Mouse (Mus musculus): ENCODE measurements around the gene Sbp. TPM values are rescaled to one million over a fixed set of nuclear protein-coding genes. Genes with fewer than 3 reads are reported as not detected.
"Not testable (repeated sequence)": the region's sequence is repeated elsewhere in the genome, so short reads cannot be mapped to it uniquely, and the experiment has no call there.

Sbp gene
- not detected in 2 replicates for polyA plus RNA-seq (2015; fragmentation: Nextera tagmentation; extraction: Ambion mirVana)

DNA sequence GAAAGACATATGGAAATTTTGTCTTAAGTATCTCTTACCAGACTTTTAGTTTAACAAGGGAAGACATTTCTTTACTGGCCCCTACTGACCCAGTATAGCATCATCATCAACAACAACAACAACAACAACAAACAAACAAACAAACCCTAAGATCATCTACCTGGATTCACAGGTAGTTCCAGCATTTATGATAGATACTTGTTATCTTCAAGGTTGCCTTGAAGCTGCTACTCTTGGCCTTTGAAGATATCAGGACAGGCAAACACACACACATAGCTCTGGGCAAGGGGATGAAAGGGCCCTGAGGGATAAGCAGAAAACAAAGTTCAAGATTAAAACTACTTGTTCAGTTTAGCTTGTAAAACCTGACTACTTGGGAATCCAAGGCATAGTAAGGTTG, at the start of gene Sbp:
Gene Sbp (plus strand): TSS at position 301 of the 400 bp plus-strand sequence.
- H3K4me2 ChIP-seq (replicated peaks): no peak within 1 kb of the TSS
- no peaks in the 10 kb centered on the region for H3K9me3 ChIP-seq
- H3K4me3 ChIP-seq: no peak within 1 kb of the TSS
- H3K36me3 ChIP-seq: no peaks in the 10 kb centered on the region
- H3K27ac ChIP-seq (replicated peaks): no peak within 1 kb of the TSS
- ATAC-seq (replicated peaks): no peak
- no peaks in the 10 kb centered on the region for H3K4me1 ChIP-seq
- no peaks in the 10 kb centered on the region for H3K27me3 ChIP-seq
- H3K9ac ChIP-seq (replicated peaks): no peak within 1 kb of the TSS

DNA sequence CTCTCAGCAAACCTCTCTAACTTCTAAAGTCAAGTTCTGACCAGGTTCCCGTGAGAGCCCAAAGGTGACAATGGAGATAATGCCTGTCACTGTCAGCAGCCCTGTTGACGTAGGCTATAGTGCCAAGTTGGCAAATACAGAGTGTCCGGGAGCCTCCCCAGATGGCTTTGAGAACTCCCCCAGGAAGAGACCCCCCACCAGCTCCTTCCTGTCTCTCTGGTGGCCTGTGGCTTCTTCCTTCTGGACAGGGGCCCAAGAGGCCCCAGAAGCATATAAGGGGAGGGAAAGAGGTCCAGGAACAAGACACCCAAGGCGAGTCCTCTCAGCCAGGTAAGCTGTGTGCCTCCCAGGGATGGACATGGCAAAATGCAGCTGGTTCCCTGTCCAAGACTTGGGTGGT, 24.3 kb upstream of the Sbp start, which contains the start of gene Dcpp3:
Gene Dcpp3 (plus strand): TSS at position 301 of the 400 bp plus-strand sequence.
- H3K9ac ChIP-seq (replicated peaks); H3K36me3 ChIP-seq; H3K4me2 ChIP-seq (replicated peaks); H3K27me3 ChIP-seq; H3K27ac ChIP-seq (replicated peaks); H3K9me3 ChIP-seq; H3K4me1 ChIP-seq; H3K4me3 ChIP-seq; ATAC-seq (replicated peaks): not testable (repeated sequence)
- WGBS: 84% methylated on average over 4 of the region's 4 CpGs

- peaks cover 12% of the 10 kb centered on the region for H3K4me1 ChIP-seq
- H3K27me3 ChIP-seq: no peaks in the 10 kb centered on the region
- peak; percentile 98 for ATAC-seq (replicated peaks)
- H3K4me3 ChIP-seq: peak overlapping the region; percentile 64
- WGBS: under 1% methylated on average over 29 of the region's 29 CpGs
- H3K9me3 ChIP-seq: no peaks in the 10 kb centered on the region
- H3K36me3 ChIP-seq: no peaks in the 10 kb centered on the region
- H3K4me2 ChIP-seq (replicated peaks): peak overlapping the region; percentile 90
- peak overlapping the region; percentile 93 for H3K27ac ChIP-seq (replicated peaks)
- peak overlapping the region; percentile 71 for H3K9ac ChIP-seq (replicated peaks)
These were observed 16.9 kb upstream of the Sbp start for GRCm38 (mm10) chr17:23924531-23925007.

- H3K9me3 ChIP-seq: no peaks in the 10 kb centered on the region
- H3K4me3 ChIP-seq: peak overlapping the region; percentile 64
- peaks cover 12% of the 10 kb centered on the region for H3K4me1 ChIP-seq
- peak overlapping the region; percentile 90 for H3K4me2 ChIP-seq (replicated peaks)
- H3K27me3 ChIP-seq: no peaks in the 10 kb centered on the region
- no peaks in the 10 kb centered on the region for H3K36me3 ChIP-seq
- peak overlapping the region; percentile 71 for H3K9ac ChIP-seq (replicated peaks)
- 0% methylated on average over 14 of the region's 14 CpGs for WGBS
- peak overlapping the region; percentile 93 for H3K27ac ChIP-seq (replicated peaks)
- peak; percentile 73 for ATAC-seq (replicated peaks)
These were observed 16.4 kb upstream of the Sbp start for GRCm38 (mm10) chr17:23925090-23925493.

DNA sequence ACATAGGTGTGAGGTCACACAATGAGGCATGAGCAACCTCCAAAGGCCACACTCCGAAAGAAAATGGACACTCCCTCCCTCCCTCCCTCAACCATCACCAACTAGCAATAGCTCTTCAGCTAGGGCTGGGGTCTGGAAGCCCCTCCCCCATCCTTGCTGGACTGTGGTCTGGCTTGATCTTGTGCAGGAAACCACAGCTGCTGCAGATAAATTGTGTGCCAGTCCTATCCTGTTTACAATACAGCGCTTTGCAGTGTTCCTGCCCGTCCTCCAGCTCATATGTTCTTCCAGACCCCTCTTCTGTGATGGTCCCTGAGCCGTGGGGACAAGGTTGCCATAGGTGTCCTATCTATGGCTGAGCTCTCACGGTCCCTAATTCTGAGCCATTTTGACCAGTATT, 10.3 kb upstream of the Sbp start:
- Histone ChIP-seq H3K9me3 (no peaks in the 10 kb centered on the region), H3K4me3 (no peak overlapping the region), H3K9ac (replicated peaks) (no peak overlapping the region), H3K4me1 (no peaks in the 10 kb centered on the region), H3K27ac (replicated peaks) (no peak overlapping the region), H3K36me3 (no peaks in the 10 kb centered on the region), H3K4me2 (replicated peaks) (no peak overlapping the region), H3K27me3 (no peaks in the 10 kb centered on the region)
- WGBS: 88% methylated on average over 5 of the region's 5 CpGs
- no peak for ATAC-seq (replicated peaks)

DNA sequence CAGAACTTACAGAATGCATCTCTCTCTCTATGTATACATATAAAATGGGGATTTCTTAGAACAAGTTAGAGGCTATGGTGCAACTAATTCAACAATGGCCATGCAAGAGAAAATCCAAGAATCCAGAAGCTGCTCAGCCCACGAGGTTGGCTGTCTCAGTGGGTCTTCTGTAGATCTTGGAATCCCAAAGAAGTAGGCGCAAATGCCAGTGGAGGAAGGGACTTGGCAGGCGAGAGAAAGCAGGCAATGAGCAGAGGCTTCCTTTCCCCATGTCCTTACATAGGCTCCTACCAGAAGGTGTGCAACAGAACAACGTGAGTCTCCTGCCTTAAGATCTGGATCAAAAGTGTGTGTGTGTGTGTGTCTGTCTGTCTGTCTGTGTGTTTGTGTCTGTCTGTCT, 6.0 kb downstream of the Sbp start:
- H3K4me1 ChIP-seq: not testable (repeated sequence)
- WGBS: 86% methylated on average over 4 of the region's 4 CpGs

DNA sequence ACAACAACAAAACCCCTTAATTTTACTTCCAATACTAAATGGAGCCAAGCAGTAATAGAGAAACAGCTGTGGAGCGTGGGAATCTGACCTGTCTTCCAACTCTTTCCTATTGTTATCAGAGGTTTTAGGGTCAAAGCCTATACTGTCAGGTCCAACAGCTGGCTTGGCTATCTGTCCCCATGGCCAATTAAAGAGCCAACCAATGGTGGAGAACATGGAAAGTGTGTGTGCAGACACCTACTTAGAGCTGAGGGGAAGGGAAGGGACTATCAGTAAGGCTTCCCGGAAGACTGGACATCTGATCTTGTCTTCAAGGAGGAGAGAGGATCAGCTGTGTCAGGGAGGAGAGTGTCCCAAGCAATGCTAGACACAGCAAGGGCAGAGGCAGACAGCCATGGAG, 7.6 kb downstream of the Sbp start:
- no peak overlapping the region for H3K4me2 ChIP-seq (replicated peaks)
- H3K36me3 ChIP-seq: no peaks in the 10 kb centered on the region
- H3K9me3 ChIP-seq: no peaks in the 10 kb centered on the region
- no peaks in the 10 kb centered on the region for H3K4me1 ChIP-seq
- H3K27me3 ChIP-seq: no peaks in the 10 kb centered on the region
- no peak overlapping the region for H3K9ac ChIP-seq (replicated peaks)
- ATAC-seq (replicated peaks): no peak
- no peak overlapping the region for H3K4me3 ChIP-seq
- 82% methylated on average over 2 of the region's 2 CpGs for WGBS
- no peak overlapping the region for H3K27ac ChIP-seq (replicated peaks)

More for the DNA sequence above, 6.0 kb downstream of the Sbp start:
- not testable (repeated sequence) for H3K27me3 ChIP-seq; H3K9me3 ChIP-seq; H3K4me2 ChIP-seq (replicated peaks); ATAC-seq (replicated peaks); H3K4me3 ChIP-seq; H3K36me3 ChIP-seq; H3K9ac ChIP-seq (replicated peaks); H3K27ac ChIP-seq (replicated peaks)

DNA sequence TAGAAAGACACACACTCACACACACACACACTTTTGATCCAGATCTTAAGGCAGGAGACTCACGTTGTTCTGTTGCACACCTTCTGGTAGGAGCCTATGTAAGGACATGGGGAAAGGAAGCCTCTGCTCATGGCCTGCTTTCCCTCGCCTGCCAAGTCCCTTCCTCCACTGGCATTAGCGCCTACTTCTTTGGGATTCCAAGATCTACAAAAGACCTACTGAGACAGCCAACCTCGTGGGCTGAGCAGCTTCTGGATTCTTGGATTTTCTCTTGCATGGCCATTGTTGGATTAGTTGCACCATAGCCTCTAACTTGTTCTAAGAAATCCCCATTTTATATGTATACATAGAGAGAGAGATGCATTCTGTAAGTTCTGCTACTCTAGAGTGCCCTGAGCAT, 9.4 kb downstream of the Sbp start:
- not testable (repeated sequence) for H3K9ac ChIP-seq (replicated peaks); H3K4me1 ChIP-seq; H3K27ac ChIP-seq (replicated peaks); H3K27me3 ChIP-seq; H3K4me3 ChIP-seq; ATAC-seq (replicated peaks); H3K36me3 ChIP-seq; H3K4me2 ChIP-seq (replicated peaks); H3K9me3 ChIP-seq
- 77% methylated on average over 4 of the region's 4 CpGs for WGBS

DNA sequence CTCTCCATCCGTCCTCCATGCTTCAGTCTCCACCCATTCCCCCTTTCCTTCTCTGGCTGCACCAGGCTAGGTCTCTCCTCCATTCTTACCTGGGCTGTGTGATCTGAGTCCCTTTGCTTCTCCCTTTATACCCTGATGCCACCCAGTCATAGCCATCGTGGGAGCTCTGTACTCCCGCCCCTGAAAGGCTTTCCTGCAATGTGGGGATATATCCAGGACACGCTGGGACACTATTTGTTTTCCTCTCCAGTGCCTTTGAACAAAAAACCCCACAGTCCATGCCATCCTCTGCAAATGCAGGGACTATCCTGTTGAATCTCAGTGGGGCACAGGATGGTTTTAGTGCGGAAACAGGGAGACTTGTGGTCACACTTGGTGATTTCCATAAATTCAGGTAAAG, 13.7 kb downstream of the Sbp start, which contains the start of gene Sbpl:
Gene Sbpl (minus strand): TSS at position 101 of the 400 bp plus-strand sequence.
- no peak for ATAC-seq (replicated peaks)
- WGBS: 75% methylated on average over 5 of the region's 5 CpGs
- Histone ChIP-seq H3K36me3 (no peaks in the 10 kb centered on the region), H3K27ac (replicated peaks) (no peak within 1 kb of the TSS), H3K27me3 (no peaks in the 10 kb centered on the region), H3K9me3 (no peaks in the 10 kb centered on the region), H3K9ac (replicated peaks) (no peak within 1 kb of the TSS), H3K4me1 (no peaks in the 10 kb centered on the region), H3K4me2 (replicated peaks) (no peak within 1 kb of the TSS), H3K4me3 (no peak within 1 kb of the TSS)

- Histone ChIP-seq H3K4me1 (no peaks in the 10 kb centered on the region), H3K4me3 (no peak overlapping the region), H3K9me3 (no peaks in the 10 kb centered on the region), H3K36me3 (no peaks in the 10 kb centered on the region), H3K9ac (replicated peaks) (no peak overlapping the region), H3K27ac (replicated peaks) (no peak overlapping the region), H3K27me3 (no peaks in the 10 kb centered on the region), H3K4me2 (replicated peaks) (no peak overlapping the region)
- WGBS: 41% methylated on average over 3 of the region's 3 CpGs
- ATAC-seq (replicated peaks): peak; percentile 87
These were observed 18.7 kb downstream of the Sbp start for GRCm38 (mm10) chr17:23960084-23960738.

DNA sequence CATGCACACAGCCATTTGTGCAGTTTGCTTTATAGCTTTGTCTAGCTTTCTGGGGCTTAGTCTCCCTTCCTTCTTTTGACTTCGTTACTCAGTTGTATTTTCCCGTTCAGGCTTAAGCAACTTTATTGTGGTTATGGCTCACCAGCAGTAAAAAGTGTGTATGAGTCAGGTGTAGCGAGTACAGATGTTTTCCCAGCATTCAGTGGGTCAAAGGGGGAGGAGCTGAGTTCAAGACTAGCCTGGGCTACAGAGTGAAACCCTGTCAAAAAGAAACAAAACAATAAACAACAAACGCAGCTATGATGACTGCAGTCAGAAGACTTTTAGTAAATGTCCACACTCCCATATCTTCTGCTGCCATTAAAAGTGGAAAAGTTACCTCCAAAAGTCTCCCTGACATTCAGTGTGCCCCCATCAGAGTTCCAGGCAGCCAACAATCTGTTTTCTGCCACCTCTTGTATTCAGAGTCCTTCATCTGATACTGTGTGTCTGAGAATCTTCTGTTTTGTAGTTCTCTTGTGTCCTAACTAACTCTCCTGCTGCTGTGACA, 20.2 kb downstream of the Sbp start:
- Histone ChIP-seq H3K4me3 (no peak overlapping the region), H3K9me3 (no peaks in the 10 kb centered on the region), H3K36me3 (no peaks in the 10 kb centered on the region), H3K27ac (replicated peaks) (no peak overlapping the region), H3K9ac (replicated peaks) (no peak overlapping the region), H3K4me2 (replicated peaks) (no peak overlapping the region), H3K4me1 (no peaks in the 10 kb centered on the region), H3K27me3 (no peaks in the 10 kb centered on the region)
- no peak for ATAC-seq (replicated peaks)
- 20% methylated on average over 4 of the region's 4 CpGs for WGBS

DNA sequence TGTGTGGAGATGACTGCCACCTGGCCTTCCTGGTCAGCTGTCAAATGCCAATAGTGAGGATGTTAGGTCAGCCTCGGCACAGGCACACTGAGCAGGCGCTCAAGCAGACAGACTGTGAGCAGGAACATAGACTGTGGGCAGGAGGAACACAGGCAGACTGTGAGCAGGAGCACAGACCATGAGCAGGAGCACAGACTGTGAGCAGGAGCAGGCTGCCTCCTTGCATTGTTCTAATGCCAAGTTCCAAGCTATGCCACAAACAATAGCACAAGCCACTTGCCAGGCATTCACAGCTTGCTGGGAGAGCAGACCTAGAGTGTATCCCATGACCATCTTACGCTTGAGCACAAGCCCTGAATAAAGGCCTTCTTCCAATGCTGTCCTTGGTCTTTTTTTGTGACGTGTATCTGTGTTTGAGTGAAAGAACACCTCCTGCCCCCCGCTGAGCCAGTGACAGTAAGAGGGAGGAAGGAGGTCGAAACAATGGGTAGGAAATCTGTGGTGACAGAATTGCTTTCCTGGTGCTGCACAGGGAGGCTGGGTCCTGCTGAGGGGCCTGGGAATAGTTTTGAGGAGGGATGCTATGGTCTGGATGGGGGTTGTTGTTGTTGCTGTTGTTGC, 24.4 kb downstream of the Sbp start:
- Histone ChIP-seq H3K27me3 (no peaks in the 10 kb centered on the region), H3K27ac (replicated peaks) (no peak overlapping the region), H3K4me1 (no peaks in the 10 kb centered on the region), H3K36me3 (no peaks in the 10 kb centered on the region), H3K9ac (replicated peaks) (no peak overlapping the region), H3K9me3 (no peaks in the 10 kb centered on the region), H3K4me3 (no peak overlapping the region), H3K4me2 (replicated peaks) (no peak overlapping the region)
- WGBS: 26% methylated on average over 6 of the region's 6 CpGs
- ATAC-seq (replicated peaks): no peak
